Mouse (Mus musculus) CH12.LX (cell line): ENCODE data around the gene Ddx11. TPM values are rescaled to one million over a fixed set of nuclear protein-coding genes. Genes with fewer than 3 reads are reported as not detected.

ENCODE experiments used
- DNase-seq: peaks from one replicate; pipeline ENCODE4 v3.0.0-alpha.2; 2013; ENCODE audit errors: extremely low read depth
- H3K27ac ChIP-seq: 2 replicates; pipeline ENCODE4 v1.5.1; 2012; ENCODE audit warnings: low read depth, mild to moderate bottlenecking, control low read depth, moderate library complexity; ENCODE audit not compliant: insufficient read depth
- H3K27me3 ChIP-seq: replicated peaks from 2 replicates; pipeline ENCODE3; 2012; ENCODE audit warnings: inconsistent platforms
- H3K36me3 ChIP-seq, 2 experiments: replicated peaks in 1 of 2; 2 replicates each; pipeline versions ENCODE3 to v1.6.1; 2012; ENCODE audit warnings: inconsistent platforms in 1 of 2, low read length in 1 of 2, mild to moderate bottlenecking in 1 of 2, mixed read lengths in 1 of 2, moderate library complexity in 1 of 2; ENCODE audit not compliant: control insufficient read depth in 1 of 2, insufficient read depth in 1 of 2
- H3K4me1 ChIP-seq, 2 experiments: 2 replicates each; pipeline ENCODE4 v1.6.1; 2012; ENCODE audit warnings: inconsistent platforms in 1 of 2, moderate library complexity in 1 of 2; ENCODE audit not compliant: insufficient read depth in 2 of 2, control insufficient read depth in 1 of 2
- H3K4me2 ChIP-seq: 2 replicates; pipeline ENCODE4 v1.6.1; 2012; ENCODE audit warnings: low read depth, mild to moderate bottlenecking, control low read depth; ENCODE audit not compliant: poor library complexity, insufficient read depth, severe bottlenecking
- H3K4me3 ChIP-seq, 3 experiments: fragments of 150-350 bp in 1 of 3; sonication (generic) in 1 of 3; replicated peaks in 1 of 3; 2 replicates each; pipeline versions ENCODE3 to v1.5.1; 2011 to 2012; ENCODE audit warnings: low read depth in 2 of 3, low read length in 2 of 3, mild to moderate bottlenecking in 2 of 3, moderate library complexity in 2 of 3, control low read depth in 1 of 3, improper control_type of control experiment in 1 of 3, inconsistent platforms in 1 of 3, mixed read lengths in 1 of 3; ENCODE audit not compliant: poor library complexity in 1 of 3
- H3K79me2 ChIP-seq: replicated peaks from 2 replicates; pipeline ENCODE4 v1.6.1; 2012; ENCODE audit warnings: mild to moderate bottlenecking, moderate library complexity; ENCODE audit not compliant: control insufficient read depth, poor library complexity, insufficient read depth, severe bottlenecking; ENCODE audit errors: extremely low read depth
- H3K9ac ChIP-seq: 2 replicates; pipeline ENCODE4 v1.6.1; 2012; ENCODE audit warnings: low read depth, mild to moderate bottlenecking, control low read depth, moderate library complexity; ENCODE audit not compliant: insufficient read depth
- H3K9me3 ChIP-seq: replicated peaks from 2 replicates; pipeline ENCODE3; 2012; ENCODE audit warnings: low read length, inconsistent platforms, mixed read lengths
- CHD1 ChIP-seq: IDR thresholded peaks from 2 replicates; pipeline ENCODE4 v1.6.1; 2012; ENCODE audit warnings: low read depth, low read length, improper control_type of control experiment, inconsistent platforms
- CHD2 ChIP-seq: IDR thresholded peaks from 2 replicates; pipeline ENCODE4 v1.6.1; 2011; ENCODE audit warnings: low read length, improper control_type of control experiment
- CTCF ChIP-seq, 2 experiments: IDR thresholded peaks in 1 of 2; conservative IDR thresholded peaks in 1 of 2; 2 replicates each; pipeline ENCODE4 v1.5.1; 2011 to 2012; ENCODE audit warnings: low read depth in 2 of 2, low read length in 2 of 2, improper control_type of control experiment in 1 of 2, inconsistent platforms in 1 of 2, mild to moderate bottlenecking in 1 of 2, moderate library complexity in 1 of 2
- ELF1 ChIP-seq: IDR thresholded peaks from 2 replicates; pipeline ENCODE4 v1.6.1; 2014; ENCODE audit warnings: low read depth, mild to moderate bottlenecking, inconsistent platforms, low read length, improper control_type of control experiment
- EP300 ChIP-seq: IDR thresholded peaks from 2 replicates; pipeline ENCODE4 v1.6.1; 2011; ENCODE audit warnings: low read length, improper control_type of control experiment
- ETS1 ChIP-seq: conservative IDR thresholded peaks from 2 replicates; pipeline ENCODE4 v1.6.1; 2012; ENCODE audit warnings: low read depth, mild to moderate bottlenecking, inconsistent platforms, low read length, improper control_type of control experiment, moderate library complexity
- IRF4 ChIP-seq: IDR thresholded peaks from 2 replicates; pipeline ENCODE4 v1.6.1; 2014; ENCODE audit warnings: low read depth, mild to moderate bottlenecking, inconsistent platforms, low read length, improper control_type of control experiment
- JUN ChIP-seq: IDR thresholded peaks from 2 replicates; pipeline ENCODE4 v1.6.1; 2011; ENCODE audit warnings: low read depth, mild to moderate bottlenecking, low read length, improper control_type of control experiment, moderate library complexity; ENCODE audit not compliant: insufficient read depth
- JUND ChIP-seq: conservative IDR thresholded peaks from 2 replicates; pipeline ENCODE4 v1.6.1; 2011; ENCODE audit warnings: low read depth, low read length, improper control_type of control experiment
- MEF2A ChIP-seq: IDR thresholded peaks from 2 replicates; pipeline ENCODE4 v1.6.1; 2014; ENCODE audit warnings: low read depth, mild to moderate bottlenecking, inconsistent platforms, low read length, improper control_type of control experiment, borderline replicate concordance
- NELFE ChIP-seq: IDR thresholded peaks from 2 replicates; pipeline ENCODE4 v1.6.1; 2011; ENCODE audit warnings: low read depth, low read length, improper control_type of control experiment
- NRF1 ChIP-seq: IDR thresholded peaks from 2 replicates; pipeline ENCODE4 v1.6.1; 2014; ENCODE audit warnings: low read depth, mild to moderate bottlenecking, inconsistent platforms, low read length, improper control_type of control experiment, moderate library complexity
- PAX5 ChIP-seq: IDR thresholded peaks from 2 replicates; pipeline ENCODE4 v1.6.1; 2012; ENCODE audit warnings: low read length, inconsistent platforms, mixed read lengths
- POLR2A ChIP-seq: IDR thresholded peaks from 2 replicates; pipeline ENCODE4 v1.6.1; 2011; ENCODE audit warnings: low read depth, mild to moderate bottlenecking, improper control_type of control experiment, low read length
- POLR2AphosphoS2 ChIP-seq: IDR thresholded peaks from 2 replicates; pipeline ENCODE4 v1.6.1; 2011; ENCODE audit warnings: low read depth, low read length, improper control_type of control experiment
- RAD21 ChIP-seq: IDR thresholded peaks from 2 replicates; pipeline ENCODE4 v1.6.1; 2011; ENCODE audit warnings: low read depth, mild to moderate bottlenecking, low read length, improper control_type of control experiment, moderate library complexity
- RCOR1 ChIP-seq: conservative IDR thresholded peaks from 2 replicates; pipeline ENCODE4 v1.6.1; 2012; ENCODE audit warnings: low read depth, mild to moderate bottlenecking, inconsistent platforms, low read length, improper control_type of control experiment
- SIN3A ChIP-seq: IDR thresholded peaks from 2 replicates; pipeline ENCODE4 v1.6.1; 2012; ENCODE audit warnings: low read length, improper control_type of control experiment, inconsistent platforms
- SMC3 ChIP-seq: IDR thresholded peaks from 2 replicates; pipeline ENCODE4 v1.6.1; 2011; ENCODE audit warnings: low read depth, low read length, improper control_type of control experiment
- TBP ChIP-seq: conservative IDR thresholded peaks from 2 replicates; pipeline ENCODE4 v1.6.1; 2011; ENCODE audit warnings: low read depth, low read length, improper control_type of control experiment
- TCF12 ChIP-seq: IDR thresholded peaks from 2 replicates; pipeline ENCODE4 v1.6.1; 2014; ENCODE audit warnings: low read depth, mild to moderate bottlenecking, inconsistent platforms, low read length, improper control_type of control experiment
- USF1 ChIP-seq: IDR thresholded peaks from 2 replicates; pipeline ENCODE4 v1.6.1; 2014; ENCODE audit warnings: low read depth, mild to moderate bottlenecking, inconsistent platforms, low read length, improper control_type of control experiment
- USF2 ChIP-seq: conservative IDR thresholded peaks from 2 replicates; pipeline ENCODE4 v1.6.1; 2011; ENCODE audit warnings: low read depth, low read length, improper control_type of control experiment
- ZC3H11A ChIP-seq: IDR thresholded peaks from 2 replicates; pipeline ENCODE4 v1.6.1; 2012; ENCODE audit warnings: low read depth, mild to moderate bottlenecking, inconsistent platforms, low read length, improper control_type of control experiment
- ZKSCAN1 ChIP-seq: IDR thresholded peaks from 2 replicates; pipeline ENCODE4 v1.6.1; 2012; ENCODE audit warnings: low read depth, inconsistent platforms, low read length, improper control_type of control experiment, borderline replicate concordance
- ZNF384 ChIP-seq: IDR thresholded peaks from 2 replicates; pipeline ENCODE4 v1.6.1; 2012; ENCODE audit warnings: low read depth, low read length, improper control_type of control experiment, inconsistent platforms
- dilution Hi-C: fragments of 300-500 bp; cut with MboI; formaldehyde crosslinking; loops from 2 replicates; pipeline ENCODE4 v1.14.3; 2020; ENCODE audit warnings: low sequenced_read_pairs; ENCODE audit not compliant: extremely low pct_unique_long_range_greater_than_20kb, extremely low pct_ligation_motif_present
- in situ Hi-C: fragments of 300-500 bp; cut with MboI; formaldehyde crosslinking; loops from 3 replicates; pipeline ENCODE4 v1.14.3; 2019; ENCODE audit warnings: low sequenced_read_pairs, low pct_ligation_motif_present, low pct_unique_long_range_greater_than_20kb, mixed read lengths
- polyA plus RNA-seq: library from polyadenylated mRNA; unstranded; fragments of >175 nt; gene quantifications from 2 replicates; pipeline ENCODE4 v1.2.1, GENCODE M21; 2012; ENCODE audit warnings: low read depth; ENCODE audit not compliant: insufficient read length
- total RNA-seq, 2 experiments: library from RNA; depleted of rRNA; stranded (reverse); fragments of 300-350 nt in 1 of 2; fragments of >200 nt in 1 of 2; gene quantifications; 2 replicates each; pipeline ENCODE4 v1.2.3; 2012 to 2014

Ddx11 gene
- total and polyA plus RNA-seq, 3 experiments = 11.8 to 21.5 (median 17.8) TPM

- dilution Hi-C loops = no loop called here
- Histone ChIP-seq H3K4me2 (no peak overlapping the region), H3K9me3 (peaks cover 13% of the 10 kb centered on the region), H3K4me1 (no peaks in the 10 kb centered on the region), H3K4me3 (no peak overlapping the region), H3K27me3 (peaks cover 25% of the 10 kb centered on the region), H3K36me3 (no peaks in the 10 kb centered on the region), H3K79me2 (no peaks in the 10 kb centered on the region)
- DNase-seq = no peak
- in situ Hi-C loops = no loop called here
- no peak for TF ChIP-seq ZKSCAN1
- TF ChIP-seq, all 38 proteins: peak for 0
- no peak overlapping the region for H3K27ac ChIP-seq
- no peak overlapping the region for H3K9ac ChIP-seq
These were observed 67.3 kb downstream of the Ddx11 start for GRCm38 (mm10) chr17:66190577-66190976.

DNA sequence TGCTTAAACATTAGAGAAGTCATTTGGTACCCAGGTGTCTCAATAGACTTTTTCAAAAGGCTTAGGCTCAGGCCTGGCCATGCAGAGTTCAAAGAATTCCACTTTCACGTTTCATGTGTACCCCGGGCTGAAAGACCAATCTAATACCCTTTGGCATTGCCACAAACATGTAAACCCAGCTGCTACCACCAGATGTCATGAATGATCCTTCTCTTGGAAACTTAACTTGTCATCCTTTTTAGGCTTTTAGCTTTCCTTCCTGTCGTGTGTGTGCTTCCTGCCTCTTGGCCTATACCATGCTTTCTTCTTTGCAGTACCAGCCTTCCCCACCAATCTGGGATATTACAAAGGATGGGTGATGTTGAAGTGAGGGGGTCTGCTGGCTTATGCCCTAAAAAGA lies 73.7 kb downstream of the Ddx11 start:
- no peak for DNase-seq
- Histone ChIP-seq H3K4me1 (no peaks in the 10 kb centered on the region), H3K36me3 (no peaks in the 10 kb centered on the region), H3K79me2 (no peaks in the 10 kb centered on the region), H3K9ac (no peak overlapping the region), H3K27me3 (peaks cover 36% of the 10 kb centered on the region), H3K9me3 (no peaks in the 10 kb centered on the region), H3K4me2 (no peak overlapping the region)
- dilution Hi-C loops = no loop called here
- in situ Hi-C loops = no loop called here
- peak in 1 of 2 experiments; percentile 71; a peak in 2 of 4 replicates for TF ChIP-seq CTCF (conservative IDR thresholded peaks at IDR 0.05 in 1 of 2, IDR thresholded peaks at IDR 0.05 in 1 of 2; ENCODE audit: low read depth in 2 of 2, low read length in 2 of 2)
- peak; percentile 64 for TF ChIP-seq RAD21
- no peak for TF ChIP-seq USF2
- TF ChIP-seq POLR2AphosphoS2 = no peak
- no peak for TF ChIP-seq TCF12
- TF ChIP-seq MEF2A = no peak
- no peak for TF ChIP-seq RCOR1
- TF ChIP-seq PAX5 = no peak
- no peak for TF ChIP-seq JUND
- no peak for TF ChIP-seq ZC3H11A
- no peak for TF ChIP-seq JUN
- TF ChIP-seq ZKSCAN1 = no peak
- no peak for TF ChIP-seq USF1
- no peak for TF ChIP-seq TBP
- no peak for TF ChIP-seq EP300
- peak; percentile 65 for TF ChIP-seq SMC3
- TF ChIP-seq CHD2 = no peak
- TF ChIP-seq ELF1 = no peak
- TF ChIP-seq NELFE = no peak
- TF ChIP-seq CHD1 = no peak
- no peak for TF ChIP-seq NRF1
- TF ChIP-seq POLR2A = no peak
- TF ChIP-seq IRF4 = no peak
- no peak for TF ChIP-seq ZNF384
- TF ChIP-seq ETS1 = no peak
- TF ChIP-seq SIN3A = no peak; the same call in 1 of the 2 replicates
- TF ChIP-seq, all 38 proteins: peak for 3
- no peak overlapping the region for H3K4me3 ChIP-seq
- H3K27ac ChIP-seq = no peak overlapping the region

Other genes starting within 250 kb of the Ddx11 start
- 22.8 and 26.5 TPM in 2 replicates for gene Ralbp1, start 237.7 kb upstream of the Ddx11 start, total RNA-seq (2012; rRNA removed)
- 27.2 and 28.1 TPM in 2 replicates for gene Ralbp1, start 237.7 kb upstream of the Ddx11 start, total RNA-seq (2014; rRNA removed)
- 25.3 and 25.9 TPM in 2 replicates for gene Ralbp1, start 237.7 kb upstream of the Ddx11 start, polyA plus RNA-seq
- 17.4 and 18.2 TPM in 2 replicates for gene Twsg1, start 172.3 kb upstream of the Ddx11 start, total RNA-seq (2012; rRNA removed)
- 12.0 and 12.6 TPM in 2 replicates for gene Twsg1, start 172.3 kb upstream of the Ddx11 start, total RNA-seq (2014; rRNA removed)
- gene Twsg1, start 172.3 kb upstream of the Ddx11 start, polyA plus RNA-seq = 12.5 and 13.4 TPM in 2 replicates
- 5.6 and 5.7 TPM in 2 replicates for gene Ankrd12, start 46.4 kb upstream of the Ddx11 start, total RNA-seq (2012; rRNA removed)
- gene Ankrd12, start 46.4 kb upstream of the Ddx11 start, total RNA-seq (2014; rRNA removed) = 1.1 and 1.7 TPM in 2 replicates
- gene Ankrd12, start 46.4 kb upstream of the Ddx11 start, polyA plus RNA-seq = 1.2 and 1.6 TPM in 2 replicates
- gene Ndufv2, start 22.0 kb upstream of the Ddx11 start, total RNA-seq (2012; rRNA removed) = 108 and 122 TPM in 2 replicates
- 260 and 300 TPM in 2 replicates for gene Ndufv2, start 22.0 kb upstream of the Ddx11 start, total RNA-seq (2014; rRNA removed)
- 200 and 201 TPM in 2 replicates for gene Ndufv2, start 22.0 kb upstream of the Ddx11 start, polyA plus RNA-seq
- 18.3 and 20.3 TPM in 2 replicates for gene Washc1, start 12.0 kb upstream of the Ddx11 start, total RNA-seq (2012; rRNA removed)
- gene Washc1, start 12.0 kb upstream of the Ddx11 start, total RNA-seq (2014; rRNA removed) = 16.4 and 16.5 TPM in 2 replicates
- 27.4 and 27.8 TPM in 2 replicates for gene Washc1, start 12.0 kb upstream of the Ddx11 start, polyA plus RNA-seq